Mouse (Mus musculus) monocyte, adult 2 months (primary cell): ENCODE measurements around the gene Gm21988.

ENCODE experiments used
- DNase-seq, 2 experiments: peaks; one replicate each; pipeline ENCODE4 v3.0.0; 2022; ENCODE audit warnings: low spot score in 2 of 2, low read depth in 1 of 2

Gm21988 gene

DNA sequence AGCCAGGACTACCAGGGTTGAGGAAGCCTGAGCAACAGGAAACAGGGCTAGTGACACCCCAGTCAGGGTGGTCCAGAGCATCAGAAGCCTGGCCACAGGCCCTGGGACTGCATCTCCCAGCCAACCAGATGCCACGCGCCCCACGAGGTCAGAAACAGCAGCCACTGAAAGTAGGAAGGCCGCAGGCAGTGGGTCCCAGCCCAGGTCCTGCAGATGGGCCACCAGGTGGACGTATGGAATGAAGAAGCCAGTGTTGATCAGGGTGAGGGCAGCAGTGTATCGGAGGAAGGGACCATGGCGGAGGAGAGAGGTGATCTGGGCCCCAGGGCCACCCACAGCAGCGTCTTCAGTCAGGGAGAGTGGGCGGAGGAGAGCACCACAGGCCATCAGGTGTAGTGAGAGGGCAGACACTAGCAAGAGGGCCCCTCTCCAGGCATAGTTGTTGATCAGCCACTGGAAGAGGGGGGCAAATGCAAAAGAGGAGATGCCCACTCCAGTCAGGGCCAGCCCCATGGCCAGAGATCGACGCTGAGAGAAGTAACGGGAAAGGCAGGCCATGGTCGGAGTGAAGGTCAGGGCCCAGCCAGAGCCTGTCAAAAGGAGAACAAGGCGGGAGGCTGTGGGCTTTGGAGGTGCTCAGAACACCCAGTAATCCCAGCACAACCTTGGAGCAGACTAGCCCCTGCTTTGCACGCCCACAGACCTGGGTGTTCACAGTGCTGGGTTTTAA is 20.7 kb downstream of the Gm21988 start:
- no peak for DNase-seq

DNA sequence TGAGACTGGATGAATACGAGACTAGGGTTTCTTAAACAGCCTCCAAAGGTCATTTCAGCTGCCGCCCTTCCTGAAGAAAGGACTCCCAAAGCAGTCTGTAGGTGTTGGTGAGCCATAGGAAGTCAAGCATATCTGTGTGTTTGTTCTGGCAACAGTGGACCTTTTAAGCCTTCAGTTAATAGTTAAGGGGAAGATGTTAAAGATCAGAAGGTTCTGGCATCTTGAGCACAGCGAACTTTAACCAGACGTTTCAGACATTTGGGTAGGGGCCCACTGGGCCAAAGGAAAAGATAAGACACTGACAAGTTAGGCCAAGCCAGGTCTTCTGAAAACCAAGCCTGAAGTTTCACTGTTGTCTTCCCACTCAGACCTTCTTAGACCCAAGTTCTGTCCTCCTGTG is 21.6 kb downstream of the Gm21988 start:
- no peak for DNase-seq

DNA sequence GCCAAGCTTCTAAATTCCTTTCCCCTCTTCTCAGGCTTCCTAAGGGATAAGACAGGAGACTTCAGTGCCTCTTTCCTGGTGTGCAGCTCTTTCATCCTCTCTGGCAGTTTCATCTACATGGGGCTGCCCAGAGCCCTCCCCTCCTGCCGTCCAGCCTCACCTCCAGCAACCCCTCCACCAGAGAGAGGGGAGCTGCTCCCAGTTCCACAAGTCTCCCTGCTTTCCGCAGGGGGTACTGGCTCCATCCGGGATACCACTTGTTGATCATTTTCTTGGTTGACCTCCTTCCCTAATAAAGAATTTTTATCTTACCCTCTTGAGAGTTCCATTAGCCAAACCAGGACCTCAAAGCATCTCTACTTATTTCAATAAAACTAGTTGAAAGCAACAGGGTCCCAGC is 23.5 kb downstream of the Gm21988 start:
- DNase-seq, result no peak

DNA sequence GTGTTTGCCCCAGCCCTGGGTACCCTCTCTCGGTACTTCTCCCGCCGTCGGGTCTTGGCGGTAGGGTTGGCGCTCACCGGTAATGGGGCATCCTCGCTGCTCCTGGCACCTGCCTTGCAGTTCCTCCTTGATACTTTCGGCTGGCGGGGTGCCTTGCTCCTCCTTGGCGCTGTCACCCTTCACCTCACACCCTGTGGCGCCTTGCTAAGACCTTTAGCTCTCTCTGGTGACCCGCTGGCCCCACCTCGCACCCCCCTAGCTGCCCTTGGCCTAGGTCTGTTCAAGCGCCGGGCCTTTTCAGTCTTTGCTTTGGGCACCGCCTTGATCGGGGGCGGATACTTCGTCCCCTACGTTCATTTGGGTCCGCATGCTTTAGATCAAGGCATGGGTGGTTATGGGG is 24.3 kb downstream of the Gm21988 start:
- no peak for DNase-seq

DNA sequence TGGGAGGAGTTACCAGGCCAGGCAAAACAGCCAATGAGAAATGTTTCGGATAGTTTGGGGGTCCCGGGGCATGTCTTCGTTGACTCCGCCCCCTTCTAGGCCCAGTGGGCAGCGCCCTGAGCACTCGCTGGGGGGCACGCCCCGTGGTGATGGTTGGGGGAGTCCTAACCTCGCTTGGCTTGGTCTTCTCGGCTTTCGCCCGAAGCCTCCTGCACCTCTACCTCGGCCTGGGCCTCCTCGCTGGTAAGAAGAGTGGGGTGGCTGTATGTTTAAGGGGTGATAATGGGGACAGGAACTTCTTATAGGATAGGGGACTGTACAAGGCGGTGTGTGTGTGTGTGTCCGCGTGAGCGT is 24.8 kb downstream of the Gm21988 start:
- DNase-seq, result no peak

DNA sequence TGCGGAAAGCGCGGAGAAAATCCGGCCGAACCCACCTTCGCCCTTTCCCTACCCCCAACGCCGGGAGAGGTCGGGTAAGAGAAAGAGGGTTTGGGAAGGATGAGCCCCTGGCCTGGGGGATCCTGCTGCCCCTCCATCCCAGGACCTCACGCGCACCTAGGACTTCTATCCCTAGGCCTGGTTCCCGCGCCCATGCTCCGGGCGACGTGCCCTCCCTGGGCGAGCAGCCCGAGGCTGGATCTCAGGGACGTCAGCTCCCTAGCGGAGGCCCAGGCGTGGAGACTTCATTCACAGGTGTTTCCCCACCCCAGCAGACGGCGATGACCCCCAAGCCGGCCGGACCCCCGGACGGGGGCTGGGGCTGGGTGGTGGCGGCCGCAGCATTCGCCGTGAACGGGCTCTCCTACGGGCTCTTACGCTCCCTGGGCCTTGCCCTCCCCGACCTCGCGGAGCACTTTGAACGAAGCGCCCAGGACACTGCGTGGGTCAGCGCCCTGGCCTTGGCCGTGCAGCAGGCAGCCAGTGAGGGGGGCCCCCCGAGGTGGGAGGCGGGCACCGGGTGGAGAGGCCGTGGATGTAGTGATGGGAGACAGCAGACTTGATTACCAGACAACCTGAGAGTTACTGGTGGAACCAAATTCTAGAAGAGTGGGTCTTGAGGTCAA is 25.3 kb downstream of the Gm21988 start:
- DNase-seq, result no peak

DNA sequence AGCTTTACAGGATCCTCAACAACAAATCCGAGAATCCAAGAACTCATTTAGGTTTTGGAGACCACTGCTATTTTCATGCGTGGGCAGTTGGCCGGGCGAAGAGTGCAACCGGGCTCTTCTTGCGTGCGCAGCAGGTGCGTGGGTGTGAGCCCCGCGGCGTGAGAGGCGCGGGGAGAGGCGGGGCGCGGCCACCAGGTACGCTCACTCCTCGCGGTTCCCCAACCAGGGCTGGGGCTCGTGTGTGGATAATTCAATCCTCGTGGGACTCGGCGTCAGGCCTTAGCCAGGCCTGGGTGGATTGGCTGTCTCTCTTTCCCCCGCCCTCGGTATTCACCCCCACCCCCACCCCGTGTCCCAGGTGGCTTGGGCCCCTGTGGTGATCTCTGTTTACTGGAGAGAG is 25.9 kb downstream of the Gm21988 start:
- DNase-seq, result no peak

DNA sequence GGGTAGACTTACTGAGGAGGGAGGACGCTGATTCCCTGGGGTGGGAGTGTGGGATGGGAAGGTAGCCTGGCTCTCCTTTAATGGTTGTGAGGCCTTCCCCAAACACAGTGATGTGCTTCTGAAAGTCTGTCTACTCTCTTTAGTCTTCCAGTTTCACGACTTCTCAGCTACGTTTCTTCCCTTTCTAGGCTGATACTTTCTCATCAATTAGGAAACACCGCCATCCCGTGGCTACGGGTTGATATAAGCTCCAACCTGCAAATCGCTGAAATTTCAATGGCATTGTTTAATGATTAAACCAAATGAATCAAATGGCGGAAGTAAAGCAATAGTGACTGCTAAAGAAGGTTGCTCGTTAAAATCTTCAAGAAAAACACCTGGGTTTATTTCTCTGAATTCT is 26.7 kb downstream of the Gm21988 start:
- peak in 1 of 2 experiments; percentile 56 for DNase-seq

DNA sequence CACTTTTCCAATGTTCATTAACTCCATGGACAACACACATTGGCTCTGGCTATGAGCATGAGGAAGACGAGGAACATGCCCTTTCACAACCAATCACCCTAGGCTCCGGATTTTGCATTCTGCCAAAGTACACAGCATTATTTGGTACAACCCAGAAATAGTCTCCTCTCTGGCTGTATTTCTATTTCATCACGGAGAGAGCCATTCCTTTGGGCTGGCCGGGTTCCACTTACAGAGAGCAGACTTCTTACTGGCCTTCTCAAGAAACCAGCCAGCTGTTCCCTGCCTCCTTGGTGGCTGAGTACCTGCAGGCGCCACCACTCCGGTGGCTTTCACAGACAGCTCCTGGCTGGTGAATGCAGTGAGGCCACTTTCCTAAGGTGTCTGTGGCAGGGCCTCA is 27.2 kb downstream of the Gm21988 start, which contains the start of gene Slc16a11:
TSS of gene Slc16a11 (plus strand) at position 330 of the 400 bp plus-strand sequence.
- no peak for DNase-seq

DNA sequence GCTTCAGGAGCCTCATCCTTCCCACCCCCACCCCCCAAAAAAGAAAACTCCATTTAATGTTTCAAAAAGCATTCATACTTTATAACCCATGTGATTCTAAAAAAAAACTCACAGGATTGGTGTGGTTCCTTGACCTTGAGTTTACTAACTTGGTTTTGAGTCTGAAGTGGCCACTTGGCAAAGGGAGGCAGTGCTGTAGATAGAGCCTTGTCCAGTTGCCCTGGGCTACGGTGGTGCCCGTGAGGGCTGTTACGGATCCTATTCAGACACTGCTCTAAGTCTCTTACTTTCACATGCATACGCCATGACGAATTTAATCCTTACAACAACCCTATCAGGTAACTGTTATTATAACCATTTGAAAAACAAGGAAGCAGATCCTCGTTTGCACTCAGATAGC is 27.7 kb downstream of the Gm21988 start:
- DNase-seq, result no peak

DNA sequence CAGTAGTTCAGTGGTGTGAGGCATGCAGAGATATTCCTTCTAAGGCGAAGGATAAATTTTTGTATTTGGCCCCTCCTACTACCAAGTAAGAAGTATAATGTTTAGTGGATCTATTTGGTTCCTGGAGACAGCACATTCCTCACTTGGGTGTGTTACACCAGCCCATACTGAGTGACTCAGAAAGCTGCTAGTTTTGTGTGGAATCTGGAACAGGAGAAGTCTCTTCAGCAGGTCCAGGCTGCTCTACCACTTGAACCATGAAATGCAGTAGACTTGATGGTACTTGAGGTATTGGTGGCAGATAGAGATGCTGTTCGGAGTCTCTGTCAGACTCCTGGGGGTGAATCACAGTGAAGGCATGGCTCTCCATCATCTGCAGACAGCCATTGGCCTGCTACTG is 28.9 kb downstream of the Gm21988 start:
- no peak for DNase-seq

DNA sequence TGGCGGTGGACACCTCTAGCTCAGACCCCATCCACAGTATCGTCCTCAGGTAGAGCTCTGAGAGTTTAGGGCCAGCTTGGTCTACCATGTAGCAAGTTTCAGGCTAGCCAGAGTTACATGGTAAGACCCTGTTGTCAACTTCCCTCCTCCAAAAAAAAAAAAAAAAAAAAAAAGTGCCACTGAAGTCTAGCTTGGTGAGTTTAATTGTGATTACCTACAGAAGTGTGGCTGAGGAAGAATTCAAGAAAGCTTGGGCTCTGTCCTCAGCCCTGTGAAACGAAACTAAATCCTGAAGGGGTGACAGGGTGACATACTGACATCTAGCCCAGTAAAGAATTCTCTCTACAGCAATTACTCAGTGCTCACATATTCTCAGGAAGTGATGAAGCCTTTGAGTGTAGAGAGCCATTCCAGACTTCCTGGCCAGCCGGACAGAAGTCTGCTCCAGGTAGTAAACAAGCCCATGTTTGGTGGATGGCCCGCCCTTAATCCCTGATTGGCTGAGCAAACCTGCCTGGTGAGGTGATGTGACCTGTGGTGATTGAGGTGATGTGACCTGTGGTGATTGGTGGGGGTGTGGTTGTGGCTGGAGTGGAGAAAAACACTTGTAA is 30.7 kb downstream of the Gm21988 start:
- DNase-seq, result no peak

DNA sequence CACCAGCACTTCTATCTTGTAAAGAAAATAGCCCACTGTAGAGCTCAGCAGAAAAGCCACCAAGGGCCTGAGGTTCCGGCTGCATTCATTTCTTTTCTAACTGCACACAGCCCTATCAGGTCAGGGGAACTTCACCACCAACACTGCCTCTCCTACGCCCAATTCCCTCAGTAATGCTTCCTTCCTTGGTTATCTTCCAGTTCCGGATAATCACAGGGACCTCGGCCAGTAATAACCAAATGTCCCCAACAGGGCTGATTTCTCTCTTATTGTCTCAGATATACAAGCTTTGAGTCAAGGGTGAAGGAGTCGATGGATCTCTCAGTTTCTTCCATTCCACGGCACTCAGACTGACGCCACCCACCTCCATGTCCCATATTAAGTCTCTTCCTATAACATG is 32.3 kb downstream of the Gm21988 start:
- no peak for DNase-seq

DNA sequence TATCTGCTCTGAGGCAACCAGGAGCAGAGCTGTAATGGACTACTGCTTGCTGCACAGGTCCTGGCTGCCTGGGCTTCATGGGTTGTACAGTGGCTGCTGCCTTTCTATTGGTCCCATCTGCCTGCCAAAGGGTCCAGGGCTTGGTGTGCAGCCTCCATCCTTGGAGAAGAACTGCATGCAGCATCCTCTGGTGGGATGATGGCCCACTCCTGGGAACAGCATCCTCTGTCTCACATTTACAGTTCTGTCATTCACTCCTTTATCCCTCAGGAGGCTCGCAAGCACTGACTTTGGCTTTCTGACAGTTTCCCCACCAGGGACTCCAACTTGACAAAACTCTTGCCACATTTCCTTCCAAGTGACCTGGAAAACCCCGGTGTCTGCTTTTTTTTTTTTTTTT is 32.8 kb downstream of the Gm21988 start:
- no peak for DNase-seq

DNA sequence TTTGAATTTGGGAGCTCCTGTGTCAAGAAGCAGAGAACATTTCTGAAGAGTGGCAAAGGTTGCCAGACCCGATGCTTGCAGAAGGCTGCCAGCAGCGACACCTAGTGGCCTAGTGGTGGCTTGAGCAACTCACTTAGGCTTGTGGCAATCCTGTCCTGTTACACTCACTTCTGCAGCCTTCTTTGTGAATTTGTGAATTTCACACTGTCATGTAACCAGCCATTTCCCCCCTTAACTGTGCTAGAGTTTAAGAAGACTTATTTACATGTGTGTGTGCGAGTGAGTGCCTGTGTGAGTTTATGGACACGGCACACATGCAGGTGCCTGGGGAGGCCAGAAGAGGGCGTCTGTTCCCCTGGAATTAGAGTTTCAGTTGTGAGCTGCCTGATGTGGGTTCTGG is 37.9 kb downstream of the Gm21988 start:
- DNase-seq, result peak in 1 of 2 experiments; percentile 68

DNA sequence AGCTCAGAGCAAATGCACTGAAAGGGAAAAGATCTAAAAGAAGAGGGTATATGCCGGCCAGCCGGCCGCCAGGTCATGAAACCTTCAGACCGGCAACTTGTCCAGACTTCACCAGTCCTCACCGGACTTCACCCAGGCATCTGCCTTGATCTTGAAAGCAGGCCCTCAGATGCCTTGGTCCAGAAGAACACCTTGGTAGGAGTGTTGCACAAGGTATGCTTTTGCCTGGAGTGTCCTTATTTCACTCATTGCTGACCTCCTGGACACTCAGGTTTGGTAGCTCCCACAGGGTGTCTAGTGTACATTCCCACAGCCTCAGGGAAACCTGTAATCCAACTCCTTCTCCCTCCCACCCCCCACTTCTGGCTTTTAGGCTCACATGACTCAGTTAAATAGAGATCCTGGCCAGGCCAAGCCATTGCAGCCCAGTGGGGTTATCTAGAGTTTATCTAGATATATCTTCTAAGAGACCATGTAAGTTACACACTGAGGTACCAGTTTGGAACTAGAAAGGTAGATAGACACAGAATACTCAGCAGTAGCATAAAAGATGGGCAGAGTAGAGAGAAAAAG is 39.5 kb downstream of the Gm21988 start:
- no peak for DNase-seq

DNA sequence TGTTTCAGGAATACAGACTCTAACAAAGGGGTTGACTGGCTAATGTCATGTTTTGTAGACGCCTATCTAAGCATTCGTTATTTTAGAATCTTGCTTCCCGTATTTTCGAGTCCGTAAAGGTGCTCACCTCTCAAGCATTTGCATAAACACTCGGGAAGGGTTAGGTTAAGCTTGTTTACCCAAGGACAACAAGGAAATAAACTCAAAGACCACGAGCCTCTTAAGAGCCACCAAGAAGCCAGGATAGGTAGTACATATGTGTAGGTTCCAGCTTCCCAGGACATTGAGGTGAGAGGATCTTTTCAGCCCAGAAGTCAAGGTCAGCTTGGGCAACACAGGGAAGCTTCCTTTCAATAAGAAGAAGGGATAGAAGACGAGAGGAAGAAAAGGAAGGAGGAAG is 40.5 kb downstream of the Gm21988 start:
- DNase-seq, result no peak

DNA sequence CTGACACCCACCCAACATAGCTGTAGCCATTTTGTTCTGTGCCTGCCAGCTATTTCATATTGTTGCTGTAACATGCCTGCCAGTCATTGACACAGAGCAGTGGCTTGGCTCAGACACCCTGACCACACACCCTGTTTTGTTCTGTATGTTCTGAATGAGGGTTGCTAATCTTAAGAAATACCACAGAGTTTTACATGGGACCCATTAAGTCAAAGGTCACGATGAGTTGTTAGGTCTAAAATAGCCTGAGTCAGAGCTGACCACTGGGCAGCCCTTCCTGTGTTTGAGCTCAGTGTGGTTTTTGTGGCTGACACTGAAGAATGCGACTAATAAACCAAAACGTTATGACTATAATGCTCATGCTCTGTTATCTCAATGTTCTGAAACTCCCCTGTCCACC is 41.3 kb downstream of the Gm21988 start:
- no peak for DNase-seq

DNA sequence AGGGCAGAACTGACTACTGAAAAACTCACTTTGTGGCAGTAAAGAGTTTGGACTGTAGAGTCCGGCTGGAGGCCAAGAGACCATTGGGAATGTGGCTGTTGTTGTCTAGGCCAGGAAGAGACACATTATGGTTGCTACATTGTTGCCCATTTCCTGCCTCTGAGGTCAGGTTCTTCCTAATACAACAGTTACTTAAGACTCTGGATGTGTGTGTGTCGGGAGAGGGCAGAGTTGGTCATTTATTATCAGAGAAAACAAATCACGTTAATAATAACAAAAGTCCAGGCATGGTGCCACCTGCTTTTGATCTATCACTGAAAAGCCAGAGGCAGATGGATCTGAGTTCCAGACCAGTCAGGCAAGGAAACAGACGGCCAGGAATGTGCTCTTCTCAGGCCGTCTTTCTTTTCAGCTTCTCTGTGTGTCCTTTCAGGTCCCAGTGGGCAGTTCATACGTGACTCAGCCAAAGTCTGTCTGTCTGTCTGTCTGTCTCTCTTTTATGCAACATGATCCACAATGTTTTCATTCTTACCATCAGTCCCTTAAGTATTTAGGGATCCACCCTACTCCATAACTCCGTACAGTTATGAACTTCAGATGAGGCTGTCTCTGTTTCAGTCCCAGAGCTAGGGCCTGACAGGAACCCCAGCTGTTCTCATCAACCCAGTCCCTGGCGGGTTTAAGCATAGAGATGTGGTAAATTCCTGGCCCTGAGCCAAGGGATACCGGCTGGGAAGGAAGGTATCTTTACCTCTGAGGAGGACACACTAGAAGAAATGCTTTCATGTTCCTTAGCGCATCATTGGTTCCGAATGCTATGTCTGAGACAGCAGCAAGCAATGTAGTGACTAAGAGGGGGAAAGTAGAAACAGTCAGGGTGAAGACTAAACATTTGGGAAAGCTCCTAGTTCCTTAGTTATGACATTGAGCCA is 46.0 kb downstream of the Gm21988 start:
- no peak for DNase-seq

DNA sequence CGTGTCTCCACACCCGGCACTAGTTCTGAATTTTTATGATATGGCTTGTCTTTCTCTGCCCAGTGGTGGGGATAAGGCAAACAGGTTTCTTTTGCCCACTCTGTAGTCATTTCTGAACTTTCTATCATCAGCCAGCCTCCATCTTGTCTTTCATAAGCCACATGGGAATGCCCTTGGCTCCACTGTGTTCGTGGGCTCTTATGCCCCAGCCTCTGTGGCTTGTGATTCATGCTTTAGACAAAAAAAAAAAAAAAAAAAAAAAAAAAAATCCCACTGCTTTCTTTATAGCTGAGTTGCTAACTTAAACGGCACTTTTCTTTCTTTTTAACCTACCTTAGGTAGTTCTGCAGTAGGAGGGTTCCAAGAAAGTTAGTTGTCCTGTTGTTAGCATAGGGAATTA is 47.5 kb downstream of the Gm21988 start:
- DNase-seq, result no peak

DNA sequence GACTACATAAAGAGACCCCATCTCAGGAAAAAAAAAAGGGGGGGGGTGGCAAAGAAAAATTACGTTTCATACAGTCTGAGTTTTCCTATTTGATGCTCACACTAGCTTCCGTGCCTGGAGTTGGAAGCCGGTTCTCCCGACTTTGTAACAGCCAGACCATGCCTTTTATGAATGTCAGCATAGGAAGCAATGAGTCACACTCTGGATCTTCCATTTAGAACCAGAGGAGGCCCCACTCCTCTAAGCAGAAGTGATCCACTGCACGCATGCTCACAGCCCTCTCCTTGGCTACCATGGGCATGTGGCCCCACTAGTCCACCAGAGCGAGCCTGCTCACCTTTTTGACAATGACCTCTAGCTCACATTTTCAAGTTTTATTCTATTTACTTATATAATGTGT is 48.4 kb downstream of the Gm21988 start:
- DNase-seq, result no peak
